Mouse (Mus musculus): ENCODE data around the gene Tspan18.

GRCm38 (mm10) chr2:93220447-93220846 is 113.9 kb downstream of the Tspan18 start:
- TF ChIP-seq CTCF (IDR thresholded peaks at IDR 0.05; ENCODE audit: low read depth) (0 out of 2 replicates have a peak, but pooled peaks have one; percentile 26), EP300 (IDR thresholded peaks at IDR 0.05; ENCODE audit: low read depth) (no peak)

Data from liver, embryonic 14.5 days (tissue).